Mouse (Mus musculus): ENCODE measurements around the gene Acvr1c. TPM values are rescaled to one million over a fixed set of nuclear protein-coding genes. Genes with fewer than 3 reads are reported as not detected.

The Acvr1c gene
- total and polyA plus RNA-seq, 2 experiments from 2014 or later = 0.31 to 0.53 TPM

DNA sequence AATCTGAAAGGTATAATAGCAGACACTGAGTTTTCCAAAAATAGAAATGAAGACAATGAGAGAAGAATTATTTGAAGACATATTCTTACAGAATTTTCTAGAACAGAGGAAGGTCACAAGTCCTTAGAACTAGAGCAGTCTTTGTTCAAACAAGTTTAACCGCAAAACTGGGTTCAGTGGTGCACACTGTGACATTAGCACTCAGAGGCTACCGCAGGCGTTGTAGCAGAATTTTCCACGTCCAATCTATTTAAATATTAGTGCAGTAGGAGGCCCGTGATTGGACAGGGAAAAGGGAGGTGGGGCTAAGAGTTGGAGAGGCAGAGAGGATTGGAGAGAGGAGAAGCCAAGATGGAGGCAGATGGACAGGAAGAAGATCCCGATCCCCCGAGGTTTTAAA lies 81.2 kb downstream of the Acvr1c start:
- Histone ChIP-seq H3K27me3 (ENCODE audit: control insufficient read depth, insufficient read depth, low read length) (no peaks in the 10 kb centered on the region), H3K4me2 (ENCODE audit: low read depth, low read length) (no peak overlapping the region), H3K27ac (ENCODE audit: low read depth) (no peak overlapping the region), H3K9ac (replicated peaks; ENCODE audit: low read depth, low read length) (no peak overlapping the region), H3K4me1 (ENCODE audit: control insufficient read depth, insufficient read depth) (no peaks in the 10 kb centered on the region), H3K4me3 (ENCODE audit: low read depth, low read length) (no peak overlapping the region), H3K36me3 (replicated peaks; ENCODE audit: control insufficient read depth, insufficient read depth, low read length) (no peaks in the 10 kb centered on the region), H3K9me3 (replicated peaks; ENCODE audit: control insufficient read depth, low read length) (no peaks in the 10 kb centered on the region)
- no peak for TF ChIP-seq EP300 (IDR thresholded peaks at IDR 0.05; ENCODE audit: low read depth)
- DNase-seq (ENCODE audit: low spot score) (no peak), ATAC-seq (ENCODE audit: insufficient read depth, low read depth) (no peak)
- 83% methylated on average over 7 of the region's 7 CpGs for WGBS

DNA sequence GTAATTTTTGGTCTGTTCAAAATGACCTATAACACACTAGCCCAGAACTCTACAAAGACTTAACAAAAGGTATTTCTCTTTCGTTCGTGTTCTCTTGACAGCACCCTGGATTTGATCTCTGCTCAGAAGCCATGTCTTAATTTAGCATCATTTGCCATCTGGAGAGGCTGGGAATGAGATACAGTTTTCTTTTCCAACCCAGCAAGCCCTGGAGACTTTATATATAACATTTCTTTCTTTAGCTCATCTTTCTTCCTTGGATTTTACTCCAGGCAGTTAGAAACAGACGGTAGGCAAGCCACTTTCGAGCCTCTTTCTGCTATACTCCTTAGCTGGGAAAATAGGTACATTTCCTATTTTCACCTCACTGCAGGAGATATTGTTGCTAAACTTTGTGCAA lies 117.1 kb downstream of the Acvr1c start:
- DNase-seq (ENCODE audit: low spot score) = no peak
- H3K9me3 ChIP-seq (replicated peaks; ENCODE audit: control insufficient read depth, low read length) = no peaks in the 10 kb centered on the region
- H3K9ac ChIP-seq (replicated peaks; ENCODE audit: low read depth, low read length) = no peak overlapping the region
- no peak for TF ChIP-seq CTCF (IDR thresholded peaks at IDR 0.05; ENCODE audit: low read depth)
- TF ChIP-seq EP300 (IDR thresholded peaks at IDR 0.05; ENCODE audit: low read depth) = no peak
- H3K4me1 ChIP-seq (ENCODE audit: control insufficient read depth, insufficient read depth) = no peaks in the 10 kb centered on the region
- H3K27ac ChIP-seq (ENCODE audit: low read depth) = no peak overlapping the region
- ATAC-seq (ENCODE audit: insufficient read depth, low read depth) = no peak
- H3K36me3 ChIP-seq (replicated peaks; ENCODE audit: control insufficient read depth, insufficient read depth, low read length) = no peaks in the 10 kb centered on the region
- no peaks in the 10 kb centered on the region for H3K27me3 ChIP-seq (ENCODE audit: control insufficient read depth, insufficient read depth, low read length)
- H3K4me3 ChIP-seq (ENCODE audit: low read depth, low read length) = no peak overlapping the region
- H3K4me2 ChIP-seq (ENCODE audit: low read depth, low read length) = no peak overlapping the region
- 63% methylated on average over 4 of the region's 4 CpGs for WGBS

DNA sequence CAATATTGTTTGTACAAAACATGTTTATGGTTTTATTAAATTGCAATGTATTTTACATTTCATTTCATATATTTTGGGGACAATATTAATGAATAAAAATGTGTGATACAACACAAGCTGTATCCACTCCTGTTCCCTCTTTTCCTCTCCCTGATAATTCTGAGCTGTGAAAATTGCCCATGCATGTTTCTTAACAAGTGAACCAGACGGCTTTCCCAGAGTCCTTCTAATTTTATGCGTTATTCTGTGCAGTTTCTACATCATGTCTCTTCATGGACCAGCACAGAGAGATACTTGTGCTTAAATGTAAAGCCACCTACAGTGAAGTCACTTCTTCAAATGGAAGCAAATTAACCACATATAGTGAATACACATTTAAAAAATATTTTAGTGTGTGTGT lies 120.2 kb downstream of the Acvr1c start:
- Histone ChIP-seq H3K36me3 (replicated peaks; ENCODE audit: control insufficient read depth, insufficient read depth, low read length) (no peaks in the 10 kb centered on the region), H3K9ac (replicated peaks; ENCODE audit: low read depth, low read length) (no peak overlapping the region), H3K4me2 (ENCODE audit: low read depth, low read length) (no peak overlapping the region), H3K4me3 (ENCODE audit: low read depth, low read length) (no peak overlapping the region), H3K9me3 (replicated peaks; ENCODE audit: control insufficient read depth, low read length) (no peaks in the 10 kb centered on the region), H3K27ac (ENCODE audit: low read depth) (no peak overlapping the region), H3K27me3 (ENCODE audit: control insufficient read depth, insufficient read depth, low read length) (no peaks in the 10 kb centered on the region), H3K4me1 (ENCODE audit: control insufficient read depth, insufficient read depth) (no peaks in the 10 kb centered on the region)
- DNase-seq (ENCODE audit: low spot score) (no peak), ATAC-seq (ENCODE audit: insufficient read depth, low read depth) (no peak)
- 53% methylated on average over 2 of the region's 2 CpGs for WGBS
- TF ChIP-seq EP300 (IDR thresholded peaks at IDR 0.05; ENCODE audit: low read depth) (no peak), CTCF (IDR thresholded peaks at IDR 0.05; ENCODE audit: low read depth) (no peak)

Other genes with a start within 250 kb of the Acvr1c start
- 2.4 TPM in 1 of 2 replicates, not detected in the other for gene Cytip, start 162.4 kb downstream of the Acvr1c start, total RNA-seq (2014; rRNA removed; ENCODE audit: low replicate concordance)
- gene Cytip, start 162.4 kb downstream of the Acvr1c start, polyA plus RNA-seq (2015; fragmentation: Nextera tagmentation; extraction: Ambion mirVana) = 0.27 and 0.49 TPM in 2 replicates
- not detected in 2 replicates for gene Gm17409, start 112.2 kb upstream of the Acvr1c start, total RNA-seq (2014; rRNA removed; ENCODE audit: low replicate concordance)
- not detected in 2 replicates for gene Gm17409, start 112.2 kb upstream of the Acvr1c start, polyA plus RNA-seq (2015; fragmentation: Nextera tagmentation; extraction: Ambion mirVana)
- gene Acvr1, start 209.3 kb upstream of the Acvr1c start, total RNA-seq (2014; rRNA removed; ENCODE audit: low replicate concordance) = 13.5 and 20.9 TPM in 2 replicates
- gene Acvr1, start 209.3 kb upstream of the Acvr1c start, polyA plus RNA-seq (2015; fragmentation: Nextera tagmentation; extraction: Ambion mirVana) = 5.0 and 5.9 TPM in 2 replicates
- 0.92 and 1.2 TPM in 2 replicates for gene Upp2, start 209.4 kb upstream of the Acvr1c start, total RNA-seq (2014; rRNA removed; ENCODE audit: low replicate concordance)
- gene Upp2, start 209.4 kb upstream of the Acvr1c start, polyA plus RNA-seq (2015; fragmentation: Nextera tagmentation; extraction: Ambion mirVana) = 4.3 and 6.4 TPM in 2 replicates